Mouse (Mus musculus): ENCODE measurements at regions not wholly inside any gene's neighbourhood (a gene's known extent, or its start where the extent isn't known, plus 50 kb on each side); places are given as distances from the start of the nearest gene placed in this dataset.
A peak's percentile ranks its signal among the peaks of the same experiment; 100 is the strongest.

GRCm38 (mm10) chr16:97234321-97234720 is 63.8 kb upstream of the Dscam start:
- DNase-seq (ENCODE audit: low read depth, low spot score): no peak

DNA sequence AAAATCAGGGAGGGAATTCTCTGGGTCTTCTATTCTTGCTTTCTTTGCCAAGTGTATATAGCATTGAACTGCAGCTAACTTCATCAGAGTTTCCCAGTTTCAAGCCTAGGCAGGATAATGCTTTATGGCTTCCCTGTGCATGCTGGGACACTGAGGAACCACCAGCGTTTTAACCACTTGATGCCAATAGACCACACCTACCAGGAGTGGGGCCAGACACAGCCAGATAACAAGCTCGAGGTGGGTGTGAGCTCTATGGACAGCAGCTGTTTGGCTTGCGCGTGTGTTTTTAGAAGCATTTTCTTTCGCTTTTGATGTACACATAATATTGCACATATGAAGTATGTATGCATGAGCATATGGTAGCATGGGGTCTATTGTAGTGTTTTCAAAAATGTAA is 69.1 kb upstream of the Dscam start:
- no peak for DNase-seq (ENCODE audit: low read depth, low spot score)

GRCm38 (mm10) chr16:97240085-97240484 is 69.5 kb upstream of the Dscam start:
- no peak for DNase-seq (ENCODE audit: low read depth, low spot score)

GRCm38 (mm10) chr16:97240859-97241360 is 70.4 kb upstream of the Dscam start:
- DNase-seq (ENCODE audit: low read depth, low spot score): no peak

GRCm38 (mm10) chr16:97241639-97242038 is 71.1 kb upstream of the Dscam start:
- DNase-seq (ENCODE audit: low read depth, low spot score): no peak

- no peak for DNase-seq (ENCODE audit: low read depth, low spot score)
Measured at GRCm38 (mm10) chr16:97250488-97250887, 79.9 kb upstream of the Dscam start.

DNA sequence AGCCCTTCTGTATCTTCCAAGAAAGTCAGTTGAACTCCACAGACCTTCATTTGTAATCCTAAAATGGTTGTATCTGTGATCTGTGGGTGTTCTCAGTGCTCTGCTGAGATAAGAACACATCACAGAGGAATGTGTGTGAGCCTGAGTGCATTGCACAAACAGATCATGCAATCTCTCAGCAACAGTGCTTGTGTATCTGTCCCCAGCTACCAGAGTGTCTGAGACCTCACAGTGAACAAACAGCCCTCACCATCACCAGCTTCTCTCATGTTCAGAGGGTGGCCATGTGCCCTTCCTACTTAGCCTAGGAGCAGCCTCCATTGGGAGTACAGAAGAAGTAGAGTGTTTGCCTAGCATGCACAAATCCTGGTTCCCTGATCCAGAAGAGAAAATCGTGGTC is 82.0 kb upstream of the Dscam start:
- no peak for DNase-seq (ENCODE audit: low read depth, low spot score)

- peak; percentile 80 for DNase-seq (ENCODE audit: low read depth, low spot score)
Measured at GRCm38 (mm10) chr16:97252997-97253635, 82.6 kb upstream of the Dscam start.

DNA sequence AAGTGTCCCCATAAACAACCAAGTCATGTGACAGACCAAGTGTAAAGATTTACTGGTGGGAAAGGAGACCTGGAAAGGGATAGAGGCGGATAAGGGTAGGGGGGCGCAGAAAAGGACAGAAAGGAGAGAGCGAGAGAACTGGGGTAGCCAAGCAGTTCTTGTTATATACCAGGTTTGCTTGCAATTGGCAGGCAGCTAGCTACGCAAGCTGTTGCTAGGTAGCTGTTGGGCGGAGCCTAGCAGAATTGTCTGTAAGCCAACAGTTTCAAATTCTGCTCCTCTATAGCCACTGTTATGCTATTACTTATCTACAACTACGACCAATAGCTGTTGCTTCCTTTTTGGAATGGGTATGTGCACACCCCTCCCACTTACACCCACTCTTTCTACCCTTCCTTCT is 88.3 kb upstream of the Dscam start:
- DNase-seq (ENCODE audit: low read depth, low spot score): peak; percentile 25

GRCm38 (mm10) chr16:97263451-97263850 is 92.9 kb upstream of the Dscam start:
- DNase-seq (ENCODE audit: low read depth, low spot score): no peak

- DNase-seq (ENCODE audit: low read depth, low spot score): no peak
Measured at GRCm38 (mm10) chr16:97270417-97271133, 86.0 kb upstream of the Bace2 start.

- no peak for DNase-seq (ENCODE audit: low read depth, low spot score)
Measured at GRCm38 (mm10) chr16:97271264-97271663, 85.3 kb upstream of the Bace2 start.

DNA sequence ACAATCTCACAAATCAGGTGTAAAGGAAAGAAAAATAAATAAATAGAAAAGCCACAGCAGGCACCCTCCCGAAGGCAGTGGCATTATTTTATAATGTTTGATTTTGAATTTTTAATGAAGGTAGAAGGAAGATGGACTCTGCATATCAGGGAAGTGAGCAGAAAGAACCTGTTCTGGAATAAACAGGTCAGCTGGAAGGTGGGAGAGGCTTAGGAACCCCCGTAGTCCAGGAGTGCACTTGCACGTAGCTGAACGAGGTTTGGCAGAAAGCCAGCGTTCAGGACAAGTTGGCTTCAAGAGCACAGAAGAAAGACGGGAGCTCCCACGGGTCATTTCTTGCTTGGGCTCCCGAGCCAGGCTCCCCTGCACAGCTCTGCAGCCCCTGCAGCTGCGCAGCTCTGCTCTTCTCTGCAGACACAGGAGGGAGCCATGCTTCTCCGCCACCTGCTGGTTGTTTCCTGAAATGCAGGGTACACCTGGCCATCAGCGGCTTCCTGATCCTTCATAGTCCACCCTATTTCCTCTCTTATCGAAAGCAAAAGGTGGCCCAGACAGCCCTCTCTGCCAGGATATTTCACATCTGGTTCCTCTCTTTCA is 84.4 kb upstream of the Bace2 start:
- peak; percentile 89 for DNase-seq (ENCODE audit: low read depth, low spot score)

DNA sequence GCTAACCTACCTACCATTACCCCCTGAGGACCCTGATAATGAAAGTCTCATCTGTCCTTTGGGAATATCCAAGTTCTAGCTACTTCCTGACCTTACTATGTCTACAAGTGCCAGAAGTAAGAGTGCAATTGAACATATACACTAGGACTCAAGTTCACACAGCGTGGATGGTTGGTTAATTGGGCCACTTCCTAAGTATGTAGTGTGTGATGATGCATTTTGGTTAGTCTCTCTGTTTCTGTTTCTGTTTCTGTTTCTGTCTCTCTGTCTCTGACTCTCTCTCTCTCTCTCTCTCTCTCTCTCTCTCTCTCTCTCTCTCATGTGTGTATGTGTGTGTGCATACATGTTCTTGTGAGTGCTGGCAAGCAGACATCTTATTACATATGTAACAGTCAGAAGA is 77.6 kb upstream of the Bace2 start:
- DNase-seq (ENCODE audit: low read depth, low spot score): no peak

DNA sequence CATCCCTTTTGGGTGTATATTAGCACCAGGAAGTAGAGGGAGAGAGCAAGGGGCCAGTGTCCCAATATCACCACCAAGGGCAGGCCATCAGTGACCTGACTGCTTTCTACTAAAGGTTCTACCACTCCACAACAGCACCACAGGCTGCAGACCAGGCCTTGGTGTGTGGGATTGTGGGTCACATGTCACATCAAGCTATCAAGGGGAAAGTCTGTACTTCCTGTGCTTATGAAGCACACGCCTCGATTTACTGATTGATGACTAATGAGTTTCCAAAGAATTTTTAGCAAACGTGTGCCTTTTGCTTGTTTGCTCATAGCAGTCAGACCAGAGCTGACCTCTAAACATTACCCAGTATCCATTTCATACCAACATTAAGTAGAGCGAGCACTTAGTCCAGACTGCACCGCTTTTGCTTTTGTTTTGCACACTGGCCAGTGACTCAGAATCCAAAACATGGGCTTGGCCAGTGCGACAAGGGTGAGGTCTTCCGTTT is 74.9 kb upstream of the Bace2 start:
- no peak for DNase-seq (ENCODE audit: low read depth, low spot score)

- DNase-seq (ENCODE audit: low read depth, low spot score): no peak
Measured at GRCm38 (mm10) chr16:97282943-97283342, 73.6 kb upstream of the Bace2 start.

GRCm38 (mm10) chr16:97285886-97286447 is 70.6 kb upstream of the Bace2 start:
- peak; percentile 89 for DNase-seq (ENCODE audit: low read depth, low spot score)

DNA sequence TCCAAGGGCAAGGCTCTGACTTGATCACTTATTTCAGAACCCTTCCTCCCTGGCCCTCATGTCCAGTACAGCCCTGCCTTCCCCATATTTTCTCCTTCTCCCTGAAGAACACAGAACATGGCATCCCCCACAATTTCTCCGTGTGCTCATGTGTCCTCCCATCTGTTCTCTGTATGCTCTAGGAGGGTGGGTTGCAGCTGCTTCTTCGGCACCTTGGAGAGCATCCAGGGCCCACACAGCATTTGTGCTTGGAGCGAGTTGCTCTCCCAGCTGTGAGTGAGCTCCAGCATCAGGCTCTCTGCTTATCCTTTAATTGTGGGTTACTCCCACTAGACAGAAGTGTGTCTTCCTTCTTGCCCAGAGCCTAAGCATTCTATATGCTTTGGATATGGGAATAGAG is 69.8 kb upstream of the Bace2 start:
- DNase-seq (ENCODE audit: low read depth, low spot score): peak; percentile 91

GRCm38 (mm10) chr16:97288634-97289033 is 67.9 kb upstream of the Bace2 start:
- DNase-seq (ENCODE audit: low read depth, low spot score): peak; percentile 90

GRCm38 (mm10) chr16:97292484-97293048 is 64.0 kb upstream of the Bace2 start:
- DNase-seq (ENCODE audit: low read depth, low spot score): peak; percentile 31

GRCm38 (mm10) chr16:97293273-97293672 is 63.3 kb upstream of the Bace2 start:
- peak; percentile 83 for DNase-seq (ENCODE audit: low read depth, low spot score)

- peak; percentile 53 for DNase-seq (ENCODE audit: low read depth, low spot score)
Measured at GRCm38 (mm10) chr16:97297140-97297539, 59.4 kb upstream of the Bace2 start.
